Mouse (Mus musculus) liver, embryonic 11.5 days (tissue): Measurements from ENCODE around the gene Med26. TPM values are rescaled to one million over a fixed set of nuclear protein-coding genes. Genes with fewer than 3 reads are reported as not detected.

Experiments used
- ATAC-seq: fragments of 200-750 bp; cut with Nextera tagmentation; replicated peaks from 2 replicates; pipeline ENCODE4 v1.8.0; 2017; ENCODE audit warnings: moderate number of reproducible peaks, mild to moderate bottlenecking, moderate TSS enrichment, moderate library complexity; ENCODE audit not compliant: low FRiP score
- DNase-seq: peaks from one replicate; pipeline ENCODE4 v3.0.0-alpha.2; 2017; ENCODE audit warnings: low spot score
- H3K27ac ChIP-seq: fragments of 300-500 bp; sonication (generic); 2 replicates; pipeline ENCODE4 v1.5.1; 2014; ENCODE audit warnings: mild to moderate bottlenecking, low read depth, low read length, control low read depth
- H3K27me3 ChIP-seq: fragments of 300-500 bp; sonication (generic); replicated peaks from 2 replicates; pipeline ENCODE4 v1.6.1; 2014; ENCODE audit warnings: low read length, mixed read lengths; ENCODE audit not compliant: control insufficient read depth, insufficient read depth
- H3K36me3 ChIP-seq: fragments of 300-500 bp; sonication (generic); 2 replicates; pipeline ENCODE4 v1.6.1; 2014; ENCODE audit warnings: mild to moderate bottlenecking, low read length, moderate library complexity, mixed read lengths; ENCODE audit not compliant: control insufficient read depth, insufficient read depth
- H3K4me1 ChIP-seq: fragments of 300-500 bp; sonication (generic); replicated peaks from 2 replicates; pipeline ENCODE4 v1.6.1; 2014; ENCODE audit warnings: low read length, mixed read lengths; ENCODE audit not compliant: control insufficient read depth, insufficient read depth
- H3K4me2 ChIP-seq: fragments of 300-500 bp; sonication (generic); 2 replicates; pipeline ENCODE4 v1.6.1; 2014; ENCODE audit warnings: mild to moderate bottlenecking, control low read depth, moderate library complexity
- H3K4me3 ChIP-seq: fragments of 300-500 bp; sonication (generic); 2 replicates; pipeline ENCODE4 v1.5.1; 2014; ENCODE audit warnings: low read depth, low read length, control low read depth
- H3K9ac ChIP-seq: fragments of 300-500 bp; sonication (generic); 2 replicates; pipeline ENCODE4 v1.6.1; 2014; ENCODE audit warnings: low read depth, low read length, control low read depth
- H3K9me3 ChIP-seq: fragments of 300-500 bp; sonication (generic); 2 replicates; pipeline ENCODE4 v1.6.1; 2016; ENCODE audit warnings: low read length, inconsistent platforms, mixed read lengths; ENCODE audit not compliant: control insufficient read depth
- WGBS: fragments of 180-500 bp; shearing (Covaris S2); extraction: QIAGEN DNeasy Blood & Tissue Kit; methylation state at CpG from one replicate; pipeline ENCODE4 v1.1.7; 2014; 5-methylcytosine and 5-hydroxymethylcytosine counted together
- polyA plus RNA-seq: library from polyadenylated mRNA; unstranded; fragments of >200 nt; fragmentation: Nextera tagmentation; extraction: Ambion mirVana; gene quantifications from 2 replicates; pipeline ENCODE4 v1.2.1, GENCODE M21; 2014

Med26 gene
- polyA plus RNA-seq, 1 experiment from 2014 or later = 16.4 TPM

DNA sequence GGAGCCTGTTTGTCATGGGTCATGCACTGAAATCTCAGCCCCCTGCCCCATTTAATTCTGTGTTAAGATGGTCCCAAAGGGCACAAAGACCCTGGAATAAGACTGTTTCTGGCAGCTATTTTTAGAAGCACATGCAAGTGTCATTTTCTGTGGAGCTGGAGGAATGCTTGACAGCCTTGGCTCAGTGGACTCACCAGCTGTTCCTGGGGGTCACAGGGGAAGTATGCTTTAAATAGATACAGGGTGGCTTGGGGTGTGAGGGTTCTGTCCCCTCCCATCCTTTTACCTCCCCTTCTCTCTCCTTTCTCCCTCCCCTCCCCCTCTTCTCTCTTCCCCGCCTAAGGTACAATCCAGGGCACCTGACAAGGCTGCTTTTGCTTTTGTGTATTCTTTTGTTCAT lies 29.9 kb upstream of the Med26 start:
- DNase-seq (no peak), ATAC-seq (no peak)
- H3K4me3 ChIP-seq = no peak overlapping the region
- no peaks in the 10 kb centered on the region for H3K27me3 ChIP-seq
- no peak overlapping the region for H3K27ac ChIP-seq
- H3K9me3 ChIP-seq = no peaks in the 10 kb centered on the region
- H3K4me2 ChIP-seq = no peak overlapping the region
- WGBS = 79% methylated on average over 1 of the region's 1 CpGs
- no peak overlapping the region for H3K9ac ChIP-seq
- H3K4me1 ChIP-seq = peaks cover under 1% of the 10 kb centered on the region
- H3K36me3 ChIP-seq = no peaks in the 10 kb centered on the region

DNA sequence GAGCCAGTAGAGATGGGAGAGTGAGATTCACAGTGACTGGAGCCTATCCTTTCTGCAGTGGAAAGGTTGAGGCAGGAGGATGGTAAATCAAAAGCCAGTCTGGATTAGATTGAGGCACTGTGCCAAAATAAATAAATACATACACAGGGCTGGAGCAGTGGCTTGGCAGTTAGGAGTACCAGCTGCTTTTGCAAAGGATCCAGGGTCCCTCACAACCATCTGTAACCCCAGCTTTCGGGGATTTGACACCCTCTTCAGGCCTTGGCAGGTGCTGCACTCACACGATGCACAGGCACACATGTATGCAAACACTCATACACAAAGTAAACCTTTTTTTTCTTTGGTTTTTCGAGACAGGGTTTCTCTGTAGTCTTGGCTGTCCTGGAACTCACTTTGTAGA lies 29.2 kb upstream of the Med26 start:
- DNase-seq (no peak), ATAC-seq (no peak)
- WGBS = 68% methylated on average over 3 of the region's 3 CpGs
- H3K27ac ChIP-seq = no peak overlapping the region
- H3K9ac ChIP-seq = no peak overlapping the region
- H3K36me3 ChIP-seq = no peaks in the 10 kb centered on the region
- H3K9me3 ChIP-seq = no peaks in the 10 kb centered on the region
- peaks cover 7% of the 10 kb centered on the region for H3K4me1 ChIP-seq
- H3K4me2 ChIP-seq = no peak overlapping the region
- H3K27me3 ChIP-seq = no peaks in the 10 kb centered on the region
- H3K4me3 ChIP-seq = no peak overlapping the region

DNA sequence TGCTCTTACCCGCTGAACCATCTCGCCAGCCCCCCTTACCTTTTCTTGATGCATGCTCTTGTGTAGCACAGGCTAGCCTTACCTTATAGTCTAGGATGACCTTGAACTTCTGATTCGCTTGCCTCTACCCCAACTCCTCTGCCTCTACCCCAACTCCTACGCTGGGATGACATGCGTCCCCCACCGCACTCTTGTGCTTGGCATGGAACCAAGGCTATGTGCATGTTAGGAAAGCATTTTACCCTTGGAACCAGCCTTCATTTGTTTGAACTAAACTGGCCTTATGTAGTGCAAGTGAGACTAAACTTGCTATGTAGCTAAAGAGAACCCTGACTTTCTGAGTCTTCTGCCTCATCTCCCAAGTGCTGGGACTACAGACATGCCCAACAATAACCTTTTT lies 27.8 kb upstream of the Med26 start:
- Histone ChIP-seq H3K27ac (no peak overlapping the region), H3K4me1 (peaks cover 13% of the 10 kb centered on the region), H3K9ac (no peak overlapping the region), H3K27me3 (no peaks in the 10 kb centered on the region), H3K9me3 (no peaks in the 10 kb centered on the region), H3K4me3 (no peak overlapping the region), H3K4me2 (no peak overlapping the region), H3K36me3 (no peaks in the 10 kb centered on the region)
- DNase-seq (no peak), ATAC-seq (no peak)
- 92% methylated on average over 6 of the region's 6 CpGs for WGBS

DNA sequence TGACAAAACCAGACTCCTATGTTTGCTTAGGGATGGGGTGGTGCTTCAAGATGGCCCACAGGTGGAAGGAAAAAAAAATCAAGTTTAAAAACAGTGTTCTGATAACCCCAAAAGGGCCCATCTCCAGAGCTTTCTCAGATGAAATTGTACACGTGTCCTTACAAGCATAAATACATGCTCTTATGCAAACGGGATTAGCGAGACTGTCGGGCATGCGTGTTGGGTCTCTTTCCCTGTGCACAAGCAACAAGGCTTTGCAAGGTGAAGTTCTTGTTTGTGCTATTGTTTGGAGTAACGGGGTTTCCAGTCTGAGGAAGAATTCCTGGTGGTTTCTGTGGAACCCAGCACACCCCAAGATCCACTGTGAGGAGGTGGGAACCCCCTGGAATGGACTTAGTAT lies 25.4 kb upstream of the Med26 start:
- Histone ChIP-seq H3K36me3 (peaks cover 11% of the 10 kb centered on the region), H3K9ac (no peak overlapping the region), H3K9me3 (no peaks in the 10 kb centered on the region), H3K27ac (no peak overlapping the region), H3K27me3 (no peaks in the 10 kb centered on the region), H3K4me1 (peaks cover 18% of the 10 kb centered on the region), H3K4me2 (no peak overlapping the region), H3K4me3 (no peak overlapping the region)
- ATAC-seq (no peak), DNase-seq (no peak)
- WGBS = 82% methylated on average over 6 of the region's 6 CpGs

DNA sequence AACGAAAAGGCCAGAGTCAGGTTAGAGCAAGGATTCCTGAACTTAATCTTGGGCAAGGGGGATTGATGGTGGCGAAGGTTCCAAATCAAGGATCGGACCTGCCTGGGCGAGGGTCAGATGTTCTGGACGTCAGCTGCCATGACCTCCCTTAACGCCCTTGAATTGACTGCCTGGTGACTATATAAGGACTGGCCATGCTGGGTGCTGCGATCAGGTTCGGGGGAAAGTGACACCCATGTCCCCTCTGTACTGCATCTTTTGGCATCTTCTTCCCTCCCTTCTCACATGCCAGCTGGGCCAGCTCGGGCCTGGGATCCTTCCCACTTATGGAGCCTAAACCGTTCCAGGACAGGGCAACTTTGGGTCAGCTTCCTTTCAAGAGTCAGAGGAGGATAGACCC lies 24.4 kb upstream of the Med26 start:
- Histone ChIP-seq H3K27ac (no peak overlapping the region), H3K36me3 (peaks cover 16% of the 10 kb centered on the region), H3K9me3 (no peaks in the 10 kb centered on the region), H3K27me3 (no peaks in the 10 kb centered on the region), H3K4me1 (peaks cover 18% of the 10 kb centered on the region), H3K9ac (peak overlapping the region; percentile 69), H3K4me2 (peak overlapping the region; percentile 100), H3K4me3 (peak overlapping the region; percentile 74)
- WGBS = 17% methylated on average over 10 of the region's 10 CpGs
- DNase-seq (no peak), ATAC-seq (no peak)

DNA sequence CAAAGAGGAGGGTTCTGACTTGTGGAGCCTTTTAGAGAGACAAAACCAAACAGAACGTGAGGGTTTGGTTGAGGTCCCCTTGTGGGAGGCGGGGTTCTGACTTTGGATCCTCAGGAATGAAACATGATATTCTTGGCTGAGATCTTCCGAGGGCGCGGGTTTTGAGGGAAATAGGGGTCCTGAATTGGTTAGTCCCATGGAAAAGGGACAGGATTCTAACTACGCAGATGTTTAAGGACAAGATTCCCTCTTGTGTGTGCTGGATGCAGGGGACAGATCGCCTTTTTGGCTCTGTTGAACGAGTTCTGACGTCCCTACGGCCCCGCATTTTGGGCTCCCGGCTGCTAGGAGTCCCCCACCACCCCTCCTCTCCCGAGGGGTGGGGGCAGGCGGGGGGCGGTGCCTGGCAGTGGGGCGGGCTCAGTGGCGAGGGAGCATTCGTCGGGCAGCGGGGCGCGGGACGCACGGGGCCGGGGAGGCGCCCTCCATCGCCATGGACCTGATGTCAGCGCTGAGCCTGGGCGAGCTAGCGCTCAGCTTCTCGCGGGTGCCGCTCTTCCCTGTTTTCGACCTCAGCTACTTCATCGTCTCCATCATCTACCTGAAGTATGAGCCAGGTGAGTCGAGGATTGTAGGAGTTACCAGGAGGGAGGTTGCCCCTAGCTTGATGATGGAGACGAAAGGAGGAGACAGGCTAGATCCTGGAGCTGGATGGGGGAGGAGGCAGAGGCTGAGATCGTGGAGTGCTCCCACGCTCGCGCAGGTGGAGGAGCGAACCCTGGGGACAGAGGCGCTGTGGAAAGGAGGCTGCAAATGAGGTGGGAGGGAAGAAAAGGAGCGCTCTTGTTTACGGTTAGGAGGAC lies 23.8 kb upstream of the Med26 start, which contains the start of gene Tmem38a:
Tmem38a (plus strand) TSS at position 445 of the 863 bp plus-strand sequence.
- Histone ChIP-seq H3K9ac (peak within 1 kb of the TSS; percentile 69), H3K4me3 (peak within 1 kb of the TSS; percentile 74), H3K4me1 (peaks cover 18% of the 10 kb centered on the region), H3K4me2 (peak within 1 kb of the TSS; percentile 100), H3K9me3 (no peaks in the 10 kb centered on the region), H3K36me3 (peaks cover 16% of the 10 kb centered on the region), H3K27me3 (no peaks in the 10 kb centered on the region), H3K27ac (peak within 1 kb of the TSS; percentile 86)
- ATAC-seq = 0 out of 2 replicates have a peak, but pooled peaks have one; percentile 16
- DNase-seq = peak; percentile 75
- under 1% methylated on average over 44 of the region's 45 CpGs for WGBS

DNA sequence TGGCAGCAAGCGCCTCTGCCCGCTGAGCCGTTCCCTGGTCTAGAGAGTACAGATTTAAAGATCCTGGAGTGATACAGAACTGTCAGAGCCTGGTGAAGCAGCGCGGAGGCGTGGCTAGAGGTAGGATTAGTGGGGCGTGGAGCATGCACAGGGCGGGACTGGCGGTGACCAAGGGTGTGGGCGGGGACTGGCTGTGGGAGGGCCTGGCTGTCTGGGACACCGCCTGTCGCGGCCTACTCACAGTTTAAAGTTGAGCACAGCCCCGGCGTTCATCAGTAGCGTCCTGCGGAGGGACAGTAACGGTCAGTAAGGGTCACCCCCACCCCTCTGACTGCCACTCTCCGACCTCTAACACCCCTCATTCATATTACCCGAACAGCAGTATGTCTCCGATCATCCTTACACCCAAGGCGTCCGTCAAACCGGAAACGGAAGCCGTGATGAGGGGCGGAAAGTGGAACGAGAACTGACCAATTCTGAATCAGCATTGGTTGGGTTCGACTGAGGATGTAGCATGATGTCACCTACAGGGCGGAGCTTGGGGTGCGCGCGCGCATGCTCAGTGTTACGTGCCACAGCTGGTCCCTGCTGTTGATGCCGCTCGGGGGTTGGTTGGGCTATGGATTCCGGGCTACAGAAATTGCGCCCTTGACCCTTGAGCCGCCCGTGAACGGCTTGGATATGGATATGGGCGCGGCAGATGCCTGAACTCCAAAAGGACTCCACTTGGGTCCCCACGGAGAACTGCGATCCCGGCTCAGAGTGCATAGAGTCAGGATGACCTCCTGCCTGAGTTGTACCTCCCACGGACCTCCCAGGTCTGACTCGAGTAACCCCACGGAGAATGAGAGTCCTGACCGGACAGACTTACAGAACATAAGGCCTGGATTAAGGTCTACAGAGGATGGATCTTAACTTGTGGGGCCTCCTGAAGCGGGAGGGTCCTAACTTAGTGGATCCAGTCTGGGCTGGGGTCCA lies 22.9 kb upstream of the Med26 start, which contains the start of gene Smim7:
Smim7 (minus strand) TSS at position 456 of the 978 bp plus-strand sequence.
- peaks cover 18% of the 10 kb centered on the region for H3K4me1 ChIP-seq
- no peaks in the 10 kb centered on the region for H3K9me3 ChIP-seq
- no peaks in the 10 kb centered on the region for H3K27me3 ChIP-seq
- H3K4me2 ChIP-seq = peak within 1 kb of the TSS; percentile 100
- H3K4me3 ChIP-seq = peak within 1 kb of the TSS; percentile 74
- WGBS = under 1% methylated on average over 52 of the region's 52 CpGs
- H3K36me3 ChIP-seq = peaks cover 24% of the 10 kb centered on the region
- peak within 1 kb of the TSS; percentile 86 for H3K27ac ChIP-seq
- ATAC-seq = peak; percentile 98
- peak within 1 kb of the TSS; percentile 69 for H3K9ac ChIP-seq
- DNase-seq = peak; percentile 98

DNA sequence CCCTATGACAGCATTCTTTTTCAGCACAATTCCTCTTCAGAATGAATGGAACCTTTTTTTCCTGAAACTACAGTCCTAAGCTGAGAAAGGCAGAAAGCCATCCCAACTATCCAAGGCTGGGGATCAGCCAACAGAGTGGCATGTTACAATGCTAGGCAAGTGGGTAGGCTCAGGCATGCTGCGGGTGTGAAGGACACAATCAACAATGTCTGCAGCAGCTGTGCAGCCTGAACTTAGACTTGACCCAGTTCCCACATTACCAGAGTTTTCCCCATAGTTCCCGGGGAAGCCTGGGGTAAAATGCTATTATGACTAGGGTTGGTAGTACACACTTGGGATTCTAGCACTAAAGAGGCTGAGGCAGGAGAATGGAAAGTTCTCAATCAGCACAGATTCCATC lies 17.9 kb upstream of the Med26 start:
- no peak overlapping the region for H3K4me3 ChIP-seq
- H3K27ac ChIP-seq = no peak overlapping the region
- no peaks in the 10 kb centered on the region for H3K9me3 ChIP-seq
- H3K27me3 ChIP-seq = no peaks in the 10 kb centered on the region
- ATAC-seq (no peak), DNase-seq (no peak)
- no peak overlapping the region for H3K9ac ChIP-seq
- WGBS = 92% methylated on average over 2 of the region's 2 CpGs
- no peak overlapping the region for H3K4me2 ChIP-seq
- H3K4me1 ChIP-seq = peaks cover 6% of the 10 kb centered on the region
- H3K36me3 ChIP-seq = peaks cover 38% of the 10 kb centered on the region
